Mouse (Mus musculus) small intestine, adult 2 months (tissue): ENCODE measurements around the gene 6030468B19Rik.

Experiments
- CTCF ChIP-seq: fragments of 200-500 bp; IDR thresholded peaks from 2 replicates; pipeline ENCODE4 v1.5.1; 2012; ENCODE audit warnings: low read depth, mild to moderate bottlenecking, control low read depth, inconsistent platforms, low read length, moderate library complexity, mixed read lengths; ENCODE audit not compliant: insufficient replicate concordance, insufficient read length; ENCODE audit errors: extremely low read depth
- POLR2A ChIP-seq: fragments of 200-500 bp; IDR thresholded peaks from 2 replicates; pipeline ENCODE4 v1.6.1; 2012; ENCODE audit warnings: low read depth, mild to moderate bottlenecking, control low read depth, inconsistent platforms, low read length, moderate library complexity

DNA sequence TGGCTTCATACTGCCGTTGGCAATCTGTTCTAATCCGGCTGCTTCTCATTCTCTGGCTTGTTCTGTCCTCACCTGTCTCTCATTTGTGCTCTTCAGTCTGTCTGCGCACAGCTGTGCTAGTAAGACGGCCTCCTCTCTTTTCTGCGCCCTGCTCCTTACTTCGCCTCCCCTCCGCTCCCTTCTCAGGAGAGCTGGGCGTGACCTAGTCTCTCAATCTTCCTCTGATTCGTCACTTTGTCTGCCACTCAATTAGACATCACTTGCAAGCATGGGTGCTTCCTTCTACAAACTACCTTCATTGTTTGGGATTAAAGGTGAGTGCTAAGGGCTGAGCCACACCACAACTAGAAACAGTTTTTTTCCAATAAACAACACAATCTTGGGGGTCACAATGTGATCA, 56.8 kb downstream of the 6030468B19Rik start:
- no peak for TF ChIP-seq CTCF
- no peak for TF ChIP-seq POLR2A
